Mouse (Mus musculus) ES-Bruce4 (cell line): Measurements from ENCODE around the gene Apol8. TPM values are rescaled to one million over a fixed set of nuclear protein-coding genes. Genes with fewer than 3 reads are reported as not detected.

Source experiments
- H3K27ac ChIP-seq: 2 replicates; pipeline ENCODE4 v1.5.1; 2012; ENCODE audit warnings: low read length, inconsistent platforms; ENCODE audit not compliant: insufficient read depth
- H3K27me3 ChIP-seq: 2 replicates; pipeline ENCODE4 v1.6.1; 2012; ENCODE audit warnings: mild to moderate bottlenecking, low read length, inconsistent platforms; ENCODE audit not compliant: control insufficient read depth, poor library complexity, insufficient read depth, severe bottlenecking
- H3K36me3 ChIP-seq: 2 replicates; pipeline ENCODE4 v1.6.1; 2012; ENCODE audit warnings: inconsistent platforms, mild to moderate bottlenecking, low read length, moderate library complexity; ENCODE audit not compliant: control insufficient read depth, poor library complexity, insufficient read depth, severe bottlenecking
- H3K4me1 ChIP-seq: one replicate; pipeline ENCODE4 v1.8.1; 2011; ENCODE audit warnings: low read length; ENCODE audit not compliant: control insufficient read depth, insufficient read depth
- H3K4me3 ChIP-seq: 2 replicates; pipeline ENCODE4 v1.5.1; 2011; ENCODE audit warnings: low read depth, mild to moderate bottlenecking, low read length
- H3K9ac ChIP-seq: 2 replicates; pipeline ENCODE4 v1.6.1; 2012; ENCODE audit warnings: low read depth, mild to moderate bottlenecking, inconsistent platforms; ENCODE audit not compliant: poor library complexity, severe bottlenecking
- H3K9me3 ChIP-seq: replicated peaks from 2 replicates; pipeline ENCODE4 v1.6.1; 2012; ENCODE audit warnings: mild to moderate bottlenecking, low read length, inconsistent platforms; ENCODE audit not compliant: control insufficient read depth, poor library complexity, insufficient read depth, severe bottlenecking
- CTCF ChIP-seq: IDR thresholded peaks from one replicate; pipeline ENCODE4 v1.8.1; 2011; ENCODE audit warnings: low read depth, low read length
- EP300 ChIP-seq: IDR thresholded peaks from 2 replicates; pipeline ENCODE4 v1.6.1; 2011; ENCODE audit warnings: low read depth, low read length; ENCODE audit not compliant: insufficient read depth
- POLR2A ChIP-seq: IDR thresholded peaks from one replicate; pipeline ENCODE4 v1.8.1; 2011; ENCODE audit warnings: low read length; ENCODE audit not compliant: insufficient read depth
- polyA plus RNA-seq: library from polyadenylated mRNA; stranded (reverse); fragments of >200 nt; gene quantifications from 2 replicates; pipeline ENCODE4 v1.2.4, GENCODE M21; 2011; ENCODE audit warnings: low read depth; ENCODE audit not compliant: missing spikeins, insufficient read depth, insufficient read length

Gene Apol8
- polyA plus RNA-seq, 1 experiment: 1.4 TPM

DNA sequence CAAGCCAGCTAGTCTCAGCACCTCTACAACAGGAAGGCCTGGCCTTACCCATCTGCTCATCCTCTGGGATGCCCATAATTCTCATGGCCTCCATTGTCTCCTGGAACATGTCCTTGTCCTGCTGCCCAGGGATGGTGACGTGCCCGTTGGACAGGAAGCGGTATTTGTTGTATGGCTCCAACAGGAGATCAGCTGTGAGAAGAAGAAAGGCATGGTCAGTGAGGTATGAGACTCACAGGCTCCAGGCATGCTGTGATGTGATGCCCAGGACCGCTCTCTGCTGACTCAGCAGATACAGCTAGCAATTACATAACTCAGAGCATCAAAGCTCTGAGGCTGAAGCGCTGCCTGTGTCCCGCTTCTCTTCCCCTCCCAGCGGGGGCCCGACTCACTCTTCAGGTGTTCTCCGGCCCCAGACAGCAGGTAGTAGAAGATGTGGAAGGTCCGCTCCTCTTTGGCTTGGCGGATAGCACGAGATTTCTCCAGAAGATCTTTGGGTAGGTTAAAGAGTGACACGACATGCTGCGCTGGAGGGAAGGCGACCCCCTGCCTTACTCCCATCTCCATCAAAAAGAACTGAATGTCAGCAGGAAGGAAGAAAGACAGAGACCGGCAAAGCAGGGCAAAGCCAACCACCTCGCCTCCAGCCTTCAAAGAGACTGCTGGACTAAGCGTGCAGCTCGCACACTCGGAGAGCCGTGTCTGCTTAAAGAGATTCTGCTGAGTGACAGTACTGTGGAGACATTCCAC, 34.0 kb upstream of the Apol8 start:
- H3K4me1 ChIP-seq: no peaks in the 10 kb centered on the region
- H3K27ac ChIP-seq: no peak overlapping the region
- no peaks in the 10 kb centered on the region for H3K9me3 ChIP-seq
- no peaks in the 10 kb centered on the region for H3K27me3 ChIP-seq
- TF ChIP-seq CTCF: no peak
- no peak for TF ChIP-seq POLR2A
- no peak for TF ChIP-seq EP300
- H3K9ac ChIP-seq: no peak overlapping the region
- H3K4me3 ChIP-seq: no peak overlapping the region
- H3K36me3 ChIP-seq: peaks cover 52% of the 10 kb centered on the region

DNA sequence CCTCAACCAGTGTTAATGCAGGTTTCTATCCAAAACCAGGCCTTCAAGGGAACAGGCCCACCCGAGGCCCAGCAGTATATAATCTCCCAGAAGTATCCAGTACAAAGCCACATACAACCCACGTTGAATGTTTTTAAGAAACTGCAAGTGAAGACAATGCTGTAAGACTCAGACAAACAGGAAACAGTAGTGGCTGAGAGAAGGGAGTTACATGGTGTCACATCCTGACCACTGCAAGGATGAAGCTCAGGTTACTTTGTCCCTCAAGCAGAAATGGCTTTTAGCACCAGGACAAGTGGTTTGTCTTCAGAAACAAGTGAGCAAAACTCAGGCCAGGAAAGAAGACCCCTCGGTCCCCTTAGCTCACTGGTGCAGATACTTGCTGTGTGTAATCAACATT, 32.4 kb upstream of the Apol8 start:
- peaks cover 60% of the 10 kb centered on the region for H3K36me3 ChIP-seq

DNA sequence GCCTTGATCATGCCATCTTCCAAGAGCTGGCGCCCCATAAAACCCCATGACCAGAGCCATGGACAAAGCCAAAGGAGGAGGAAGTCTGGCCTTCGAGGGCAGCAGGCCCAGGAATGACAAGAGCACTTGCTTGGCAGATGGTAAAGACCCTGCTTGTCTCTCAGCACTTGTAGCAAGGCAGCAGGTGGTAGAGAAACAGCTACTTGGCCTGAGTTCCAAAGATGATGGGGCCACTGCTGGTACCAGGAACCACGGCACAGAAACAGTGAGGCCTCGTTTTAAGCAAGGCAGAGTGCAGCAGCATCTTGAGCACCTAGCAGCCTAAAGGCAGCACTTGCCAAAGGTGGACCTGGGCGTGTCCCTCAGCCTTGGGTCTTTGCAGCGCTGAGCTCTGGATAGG, 31.6 kb upstream of the Apol8 start:
- Histone ChIP-seq H3K27me3 (no peaks in the 10 kb centered on the region), H3K36me3 (peaks cover 65% of the 10 kb centered on the region), H3K9me3 (no peaks in the 10 kb centered on the region), H3K27ac (no peak overlapping the region), H3K9ac (no peak overlapping the region), H3K4me1 (no peaks in the 10 kb centered on the region), H3K4me3 (no peak overlapping the region)
- TF ChIP-seq CTCF: no peak
- no peak for TF ChIP-seq POLR2A
- TF ChIP-seq EP300: no peak

More for the DNA sequence above, 32.4 kb upstream of the Apol8 start:
- H3K9ac ChIP-seq: no peak overlapping the region
- no peaks in the 10 kb centered on the region for H3K27me3 ChIP-seq
- H3K4me1 ChIP-seq: no peaks in the 10 kb centered on the region
- no peak overlapping the region for H3K27ac ChIP-seq
- no peaks in the 10 kb centered on the region for H3K9me3 ChIP-seq
- TF ChIP-seq EP300 (no peak), CTCF (no peak), POLR2A (no peak)
- H3K4me3 ChIP-seq: no peak overlapping the region

- Histone ChIP-seq H3K9ac (no peak overlapping the region), H3K27ac (no peak overlapping the region), H3K27me3 (no peaks in the 10 kb centered on the region), H3K36me3 (peaks cover 73% of the 10 kb centered on the region), H3K4me1 (no peaks in the 10 kb centered on the region), H3K4me3 (no peak overlapping the region), H3K9me3 (no peaks in the 10 kb centered on the region)
- TF ChIP-seq EP300: no peak
- TF ChIP-seq POLR2A: no peak
- TF ChIP-seq CTCF: no peak
Observed at GRCm38 (mm10) chr15:77785807-77786206, 29.0 kb upstream of the Apol8 start.

GRCm38 (mm10) chr15:77784039-77784824, 27.4 kb upstream of the Apol8 start:
- Histone ChIP-seq H3K4me1 (no peaks in the 10 kb centered on the region), H3K27ac (no peak overlapping the region), H3K27me3 (no peaks in the 10 kb centered on the region), H3K9me3 (no peaks in the 10 kb centered on the region), H3K36me3 (peaks cover 62% of the 10 kb centered on the region), H3K4me3 (no peak overlapping the region), H3K9ac (no peak overlapping the region)
- TF ChIP-seq POLR2A (no peak), EP300 (no peak), CTCF (no peak)
